Mouse (Mus musculus) liver, embryonic 11.5 days (tissue): ENCODE results near the gene Fmo1. TPM values are rescaled to one million over a fixed set of nuclear protein-coding genes. Genes with fewer than 3 reads are reported as not detected.

Experiments used
- ATAC-seq: fragments of 200-750 bp; cut with Nextera tagmentation; replicated peaks from 2 replicates; pipeline ENCODE4 v1.8.0; 2017; ENCODE audit warnings: moderate number of reproducible peaks, mild to moderate bottlenecking, moderate TSS enrichment, moderate library complexity; ENCODE audit not compliant: low FRiP score
- DNase-seq: peaks from one replicate; pipeline ENCODE4 v3.0.0-alpha.2; 2017; ENCODE audit warnings: low spot score
- H3K27ac ChIP-seq: fragments of 300-500 bp; sonication (generic); 2 replicates; pipeline ENCODE4 v1.5.1; 2014; ENCODE audit warnings: mild to moderate bottlenecking, low read depth, low read length, control low read depth
- H3K27me3 ChIP-seq: fragments of 300-500 bp; sonication (generic); replicated peaks from 2 replicates; pipeline ENCODE4 v1.6.1; 2014; ENCODE audit warnings: low read length, mixed read lengths; ENCODE audit not compliant: control insufficient read depth, insufficient read depth
- H3K36me3 ChIP-seq: fragments of 300-500 bp; sonication (generic); 2 replicates; pipeline ENCODE4 v1.6.1; 2014; ENCODE audit warnings: mild to moderate bottlenecking, low read length, moderate library complexity, mixed read lengths; ENCODE audit not compliant: control insufficient read depth, insufficient read depth
- H3K4me1 ChIP-seq: fragments of 300-500 bp; sonication (generic); replicated peaks from 2 replicates; pipeline ENCODE4 v1.6.1; 2014; ENCODE audit warnings: low read length, mixed read lengths; ENCODE audit not compliant: control insufficient read depth, insufficient read depth
- H3K4me2 ChIP-seq: fragments of 300-500 bp; sonication (generic); 2 replicates; pipeline ENCODE4 v1.6.1; 2014; ENCODE audit warnings: mild to moderate bottlenecking, control low read depth, moderate library complexity
- H3K4me3 ChIP-seq: fragments of 300-500 bp; sonication (generic); 2 replicates; pipeline ENCODE4 v1.5.1; 2014; ENCODE audit warnings: low read depth, low read length, control low read depth
- H3K9ac ChIP-seq: fragments of 300-500 bp; sonication (generic); 2 replicates; pipeline ENCODE4 v1.6.1; 2014; ENCODE audit warnings: low read depth, low read length, control low read depth
- H3K9me3 ChIP-seq: fragments of 300-500 bp; sonication (generic); 2 replicates; pipeline ENCODE4 v1.6.1; 2016; ENCODE audit warnings: low read length, inconsistent platforms, mixed read lengths; ENCODE audit not compliant: control insufficient read depth
- whole genome bisulfite sequencing: fragments of 180-500 bp; shearing (Covaris S2); extraction: QIAGEN DNeasy Blood & Tissue Kit; methylation state at CpG from one replicate; pipeline ENCODE4 v1.1.7; 2014; 5-methylcytosine and 5-hydroxymethylcytosine counted together
- polyA plus RNA-seq: library from polyadenylated mRNA; unstranded; fragments of >200 nt; fragmentation: Nextera tagmentation; extraction: Ambion mirVana; gene quantifications from 2 replicates; pipeline ENCODE4 v1.2.1, GENCODE M21; 2014

The Fmo1 gene
- polyA plus RNA-seq, 1 experiment from 2014 or later = 3.1 TPM

DNA sequence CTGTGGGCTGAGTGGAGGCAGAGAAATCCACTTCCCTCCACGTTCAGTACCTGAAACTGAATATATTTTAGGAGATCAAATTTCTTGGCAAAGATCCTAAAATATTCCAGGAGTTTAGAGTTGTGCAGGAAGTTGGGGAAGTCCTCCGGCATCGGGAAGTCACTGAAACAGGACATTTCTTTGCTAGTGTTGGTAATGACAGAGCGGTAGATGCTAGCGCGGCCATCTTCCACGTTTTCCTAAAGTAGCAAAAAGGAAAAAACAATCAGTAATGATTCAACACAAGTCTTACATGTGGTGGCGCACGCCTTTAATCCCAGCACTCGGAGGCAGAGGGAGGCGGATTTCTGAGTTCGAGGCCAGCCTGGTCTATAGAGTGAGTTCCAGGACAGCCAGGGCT is 22.2 kb upstream of the Fmo1 start:
- Histone ChIP-seq H3K9me3 (no peaks in the 10 kb centered on the region), H3K36me3 (no peaks in the 10 kb centered on the region), H3K4me2 (no peak overlapping the region), H3K4me1 (no peaks in the 10 kb centered on the region), H3K27me3 (no peaks in the 10 kb centered on the region), H3K9ac (no peak overlapping the region), H3K4me3 (no peak overlapping the region), H3K27ac (no peak overlapping the region)
- WGBS = 87% methylated on average over 12 of the region's 12 CpGs
- DNase-seq (no peak), ATAC-seq (no peak)

DNA sequence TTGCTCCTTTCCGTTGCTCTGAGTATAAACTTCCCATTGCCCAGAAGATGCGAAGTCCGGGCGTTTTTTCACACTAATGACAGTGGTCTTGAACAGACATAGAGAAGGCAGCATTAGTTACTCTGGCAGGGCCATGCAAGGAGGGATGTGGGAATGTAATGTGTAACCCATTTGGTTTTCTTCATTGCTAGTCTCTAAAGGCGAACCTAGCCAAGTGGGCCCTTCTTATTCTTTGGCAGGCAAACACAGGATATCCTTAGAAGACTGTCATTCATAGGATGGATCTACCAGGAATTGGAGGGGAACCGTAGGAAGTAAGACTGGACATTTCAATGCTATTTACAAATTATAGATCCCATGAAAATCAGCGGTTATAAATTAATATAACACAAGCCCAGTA is 21.2 kb upstream of the Fmo1 start:
- Histone ChIP-seq H3K4me3 (no peak overlapping the region), H3K9me3 (no peaks in the 10 kb centered on the region), H3K27me3 (no peaks in the 10 kb centered on the region), H3K27ac (no peak overlapping the region), H3K9ac (no peak overlapping the region), H3K36me3 (no peaks in the 10 kb centered on the region), H3K4me1 (no peaks in the 10 kb centered on the region), H3K4me2 (no peak overlapping the region)
- ATAC-seq = no peak
- 92% methylated on average over 7 of the region's 7 CpGs for WGBS
- DNase-seq = no peak

DNA sequence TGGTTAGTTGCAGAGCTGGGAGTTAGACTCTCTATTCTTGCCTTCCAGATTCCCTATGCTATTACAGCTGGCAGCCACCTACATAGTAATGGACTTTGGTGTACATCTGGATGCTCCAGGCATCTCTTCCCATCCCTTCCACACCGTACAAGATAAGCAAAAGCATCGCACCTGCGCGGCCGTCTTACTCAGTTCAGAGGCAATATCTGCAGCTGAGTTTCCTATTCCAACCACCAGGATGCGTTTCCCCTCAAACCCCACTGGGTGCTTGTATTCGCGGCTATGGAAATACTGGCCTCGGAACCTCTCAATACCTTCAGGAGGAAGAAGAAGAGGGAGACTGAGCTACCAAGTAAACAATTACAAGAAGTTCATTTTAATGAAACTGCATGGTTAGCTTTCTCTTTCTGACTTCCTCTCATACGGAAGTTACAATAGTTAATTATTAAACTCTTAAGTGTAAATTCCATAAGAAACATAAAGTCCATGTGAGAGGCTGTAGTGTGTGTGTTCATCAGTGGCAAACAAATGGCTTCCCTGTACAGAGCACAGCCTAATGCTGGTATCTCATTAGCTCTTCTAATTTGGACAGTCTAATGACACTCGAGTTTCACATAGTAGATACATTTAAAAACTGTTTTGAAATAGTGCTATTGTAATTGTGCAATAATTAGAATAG is 19.9 kb upstream of the Fmo1 start:
- Histone ChIP-seq H3K4me3 (no peak overlapping the region), H3K4me1 (no peaks in the 10 kb centered on the region), H3K9ac (no peak overlapping the region), H3K4me2 (no peak overlapping the region), H3K27me3 (no peaks in the 10 kb centered on the region), H3K9me3 (no peaks in the 10 kb centered on the region), H3K36me3 (no peaks in the 10 kb centered on the region), H3K27ac (no peak overlapping the region)
- WGBS = 75% methylated on average over 11 of the region's 11 CpGs
- ATAC-seq (no peak), DNase-seq (no peak)

DNA sequence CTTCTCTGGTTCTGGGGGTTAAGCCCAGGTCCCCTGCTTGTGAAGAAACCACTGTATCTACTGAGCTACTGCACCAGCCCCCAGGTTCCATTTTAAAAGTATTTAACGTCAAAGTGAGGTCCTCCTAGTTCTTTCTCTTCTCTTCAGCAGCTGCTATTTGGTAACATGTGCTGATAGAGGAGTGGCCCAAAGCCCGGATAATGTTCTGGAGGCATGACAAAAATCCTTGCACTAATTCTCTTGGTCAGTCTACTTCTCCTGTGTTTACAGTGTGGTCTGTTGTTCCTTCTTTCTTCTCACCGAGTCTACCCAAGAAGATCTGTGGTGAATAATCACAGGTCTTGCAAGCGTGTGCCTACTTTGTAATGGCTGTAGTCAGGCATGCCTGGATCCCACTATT is 16.3 kb upstream of the Fmo1 start:
- ATAC-seq (no peak), DNase-seq (no peak)
- no peak overlapping the region for H3K27ac ChIP-seq
- no peaks in the 10 kb centered on the region for H3K4me1 ChIP-seq
- no peaks in the 10 kb centered on the region for H3K27me3 ChIP-seq
- no peak overlapping the region for H3K4me3 ChIP-seq
- H3K9me3 ChIP-seq = no peaks in the 10 kb centered on the region
- H3K4me2 ChIP-seq = no peak overlapping the region
- no peaks in the 10 kb centered on the region for H3K36me3 ChIP-seq
- WGBS = 82% methylated on average over 4 of the region's 4 CpGs
- H3K9ac ChIP-seq = no peak overlapping the region

DNA sequence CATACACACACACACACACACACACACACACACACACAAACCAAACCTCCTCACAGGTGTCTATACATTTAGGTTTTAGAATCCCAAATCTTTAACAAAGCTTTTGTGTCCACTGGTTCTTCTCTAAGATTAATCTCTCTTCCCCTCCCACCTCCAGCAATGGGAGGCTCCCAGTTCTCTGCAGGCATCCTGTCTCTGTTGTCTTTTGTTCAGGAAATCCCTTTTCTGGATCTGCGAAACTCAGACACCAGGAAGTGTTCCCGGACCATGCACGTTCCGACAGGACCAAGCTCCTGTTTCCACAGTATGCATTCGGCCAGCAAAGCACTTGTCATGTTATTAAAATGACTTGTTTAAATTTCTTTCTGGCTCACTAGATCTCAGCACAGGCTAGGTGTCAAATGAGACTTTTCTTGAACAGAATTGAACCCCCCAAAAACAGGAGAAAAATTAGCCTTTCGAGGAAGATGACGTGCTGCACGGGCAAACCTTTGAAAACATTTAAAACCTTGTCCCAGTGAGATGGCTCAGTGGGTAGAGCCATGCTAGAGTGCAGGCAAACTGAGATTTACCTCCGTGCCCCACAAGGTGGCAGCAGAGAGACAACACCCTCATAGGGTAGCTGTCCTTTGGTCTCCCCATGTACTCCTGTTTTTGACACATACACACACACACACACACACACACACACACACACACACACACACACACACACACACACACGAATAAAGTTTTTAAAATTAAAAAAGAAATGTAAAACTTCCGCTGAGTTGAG is 13.4 kb upstream of the Fmo1 start:
- no peak for DNase-seq
- ATAC-seq = peak; percentile 59
- Histone ChIP-seq H3K27ac (no peak overlapping the region), H3K9me3 (no peaks in the 10 kb centered on the region), H3K9ac (no peak overlapping the region), H3K4me1 (no peaks in the 10 kb centered on the region), H3K27me3 (no peaks in the 10 kb centered on the region), H3K36me3 (no peaks in the 10 kb centered on the region), H3K4me2 (no peak overlapping the region), H3K4me3 (no peak overlapping the region)
- 49% methylated on average over 11 of the region's 11 CpGs for WGBS

DNA sequence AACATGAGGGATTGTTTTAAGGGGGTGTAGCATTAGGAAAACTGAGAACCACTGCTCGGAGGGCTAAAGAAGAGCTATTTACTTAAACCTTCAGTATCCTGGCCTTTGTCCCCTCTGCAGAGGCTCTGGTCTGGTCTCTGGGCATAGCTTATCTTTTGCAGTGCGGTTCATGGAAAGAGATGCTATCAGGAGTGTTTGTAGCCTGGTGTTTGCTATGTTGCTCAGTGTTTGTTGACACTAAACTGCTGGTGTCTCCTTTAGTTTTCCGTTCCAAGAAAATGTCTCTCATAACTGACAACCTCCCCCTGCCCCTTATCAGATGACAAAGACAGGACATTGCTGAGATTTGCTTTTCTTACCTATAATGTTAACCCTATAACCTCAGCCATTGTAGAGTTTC is 8.7 kb upstream of the Fmo1 start:
- no peaks in the 10 kb centered on the region for H3K9me3 ChIP-seq
- H3K36me3 ChIP-seq = no peaks in the 10 kb centered on the region
- H3K4me2 ChIP-seq = no peak overlapping the region
- H3K27me3 ChIP-seq = no peaks in the 10 kb centered on the region
- no peak overlapping the region for H3K9ac ChIP-seq
- H3K27ac ChIP-seq = no peak overlapping the region
- no peaks in the 10 kb centered on the region; the same call in 1 of the 2 replicates for H3K4me1 ChIP-seq
- ATAC-seq = peak; percentile 53; the same call in 1 of the 2 replicates
- 34% methylated on average over 3 of the region's 3 CpGs for WGBS
- no peak for DNase-seq
- no peak overlapping the region for H3K4me3 ChIP-seq

DNA sequence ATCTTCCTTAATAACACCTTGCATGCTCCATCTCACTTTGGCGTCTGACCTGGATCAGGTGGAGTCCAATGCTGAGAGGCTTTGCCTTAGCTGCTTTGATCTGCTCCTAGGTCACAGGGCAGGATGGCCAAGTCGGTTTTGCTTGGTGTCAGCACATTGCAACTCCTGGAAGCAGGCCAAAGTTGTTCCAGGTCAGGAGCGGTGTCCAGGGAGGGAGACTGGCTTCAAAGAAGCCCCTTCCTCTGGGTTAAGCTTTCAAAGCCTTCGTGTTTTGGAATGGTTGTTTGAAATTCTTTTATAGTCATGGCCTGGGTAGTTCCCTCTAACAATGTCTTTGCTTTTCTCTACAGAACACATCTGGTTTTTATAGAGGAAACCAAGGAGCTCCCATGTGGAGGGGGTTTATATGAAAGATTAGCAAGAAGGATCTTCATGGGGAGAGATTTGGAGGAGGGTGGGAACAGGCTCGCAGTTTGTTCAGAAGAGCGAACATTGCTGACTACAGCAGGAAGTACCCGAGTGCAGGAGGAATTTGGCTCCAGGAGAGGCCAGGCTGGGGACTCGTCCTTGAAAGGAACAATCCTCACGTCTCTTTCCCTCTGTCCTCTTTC is 5.4 kb upstream of the Fmo1 start:
- no peak for DNase-seq
- ATAC-seq = no peak
- WGBS = 48% methylated on average over 9 of the region's 9 CpGs
- no peak overlapping the region for H3K9ac ChIP-seq
- H3K27me3 ChIP-seq = no peaks in the 10 kb centered on the region
- H3K9me3 ChIP-seq = no peaks in the 10 kb centered on the region; the same call in 1 of the 2 replicates
- no peaks in the 10 kb centered on the region for H3K36me3 ChIP-seq
- no peak overlapping the region for H3K27ac ChIP-seq
- no peak overlapping the region for H3K4me3 ChIP-seq
- no peaks in the 10 kb centered on the region; the same call in 1 of the 2 replicates for H3K4me1 ChIP-seq
- H3K4me2 ChIP-seq = no peak overlapping the region; the same call in 1 of the 2 replicates

DNA sequence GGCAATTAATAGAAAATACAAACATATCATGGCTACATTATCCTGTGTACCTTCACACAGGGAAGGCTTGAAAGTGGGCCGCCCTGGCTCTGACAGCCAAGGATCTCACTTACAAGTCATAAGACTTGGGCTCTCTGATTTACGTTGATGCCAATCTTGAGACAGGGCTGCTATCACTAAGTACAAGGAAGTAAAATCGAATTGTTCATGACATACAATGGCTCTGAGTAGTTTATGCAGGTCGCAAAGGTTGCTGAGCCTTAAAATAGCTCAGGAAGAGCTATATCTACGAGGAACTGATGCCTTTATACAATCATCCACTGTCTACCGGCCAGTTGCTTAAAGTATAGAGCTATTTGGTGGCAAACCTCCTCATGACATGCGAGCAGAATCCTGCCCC is 4.6 kb upstream of the Fmo1 start:
- no peak overlapping the region for H3K27ac ChIP-seq
- ATAC-seq = no peak
- DNase-seq = no peak
- no peaks in the 10 kb centered on the region for H3K27me3 ChIP-seq
- no peak overlapping the region for H3K9ac ChIP-seq
- no peak overlapping the region for H3K4me3 ChIP-seq
- no peaks in the 10 kb centered on the region; the same call in 1 of the 2 replicates for H3K9me3 ChIP-seq
- peaks cover 6% of the 10 kb centered on the region; the same call in 1 of the 2 replicates for H3K4me1 ChIP-seq
- no peaks in the 10 kb centered on the region for H3K36me3 ChIP-seq
- 75% methylated on average over 7 of the region's 7 CpGs for WGBS
- no peak overlapping the region for H3K4me2 ChIP-seq
